20 mouse cellular contexts compared by ENCODE assay signal in genomic region chr3:81368642-81369041, GRCm38 (mm10).
"Had no signal": no experiment of that assay in that cellular context is flagged by ENCODE, and none has a peak within 500 bp of the region (broad histone marks: within the 10 kb centered on the region; RNA-seq: fewer than 3 reads in every experiment).

No protein-coding gene starts in this region.

- ATAC-seq: lung, postnatal 0 days; midbrain, embryonic 13.5 days; midbrain, embryonic 15.5 days had no signal

- H3K9ac ChIP-seq: lung, embryonic 15.5 days; midbrain, embryonic 13.5 days; midbrain, embryonic 15.5 days; neural tube, embryonic 13.5 days; neural tube, embryonic 15.5 days had no signal

- H3K4me1 ChIP-seq: megakaryocyte, embryonic 14.5 days; midbrain, embryonic 13.5 days; midbrain, embryonic 15.5 days; neural tube, embryonic 13.5 days; neural tube, embryonic 15.5 days had no signal

- DNase-seq: lung, adult 2 months; lung, postnatal 14 days; lung, postnatal 36 days; retina, postnatal 1 day; right cerebral cortex, adult 18-20 months; right cerebral cortex, postnatal 25 days; right cerebral cortex, postnatal 4 days; spleen, adult 18-20 months; thymus, adult 18-20 months; thymus, postnatal 14 days; thymus, postnatal 36 days had no signal

- H3K4me2 ChIP-seq: lung, embryonic 15.5 days; midbrain, embryonic 11.5 days; midbrain, embryonic 13.5 days; midbrain, embryonic 15.5 days; neural tube, embryonic 13.5 days; neural tube, embryonic 15.5 days had no signal

- H3K27ac ChIP-seq: lung, embryonic 15.5 days; macrophage; midbrain, embryonic 13.5 days; midbrain, embryonic 15.5 days; neural tube, embryonic 13.5 days; neural tube, embryonic 15.5 days had no signal

- H3K9me3 ChIP-seq: lung, embryonic 15.5 days; megakaryocyte, embryonic 14.5 days; midbrain, embryonic 13.5 days; midbrain, embryonic 15.5 days; neural tube, embryonic 13.5 days; neural tube, embryonic 15.5 days had no signal

- H3K4me3 ChIP-seq: lung, embryonic 15.5 days; megakaryocyte, embryonic 14.5 days; midbrain, embryonic 13.5 days; midbrain, embryonic 15.5 days; neural tube, embryonic 13.5 days; neural tube, embryonic 15.5 days had no signal

- H3K36me3 ChIP-seq: lung, embryonic 15.5 days; midbrain, embryonic 13.5 days; midbrain, embryonic 15.5 days; neural tube, embryonic 13.5 days; neural tube, embryonic 15.5 days had no signal

- H3K27me3 ChIP-seq: lung, embryonic 15.5 days; megakaryocyte, embryonic 14.5 days; midbrain, embryonic 13.5 days; midbrain, embryonic 15.5 days; neural tube, embryonic 13.5 days; neural tube, embryonic 15.5 days had no signal
